In the genomic region with DNA sequence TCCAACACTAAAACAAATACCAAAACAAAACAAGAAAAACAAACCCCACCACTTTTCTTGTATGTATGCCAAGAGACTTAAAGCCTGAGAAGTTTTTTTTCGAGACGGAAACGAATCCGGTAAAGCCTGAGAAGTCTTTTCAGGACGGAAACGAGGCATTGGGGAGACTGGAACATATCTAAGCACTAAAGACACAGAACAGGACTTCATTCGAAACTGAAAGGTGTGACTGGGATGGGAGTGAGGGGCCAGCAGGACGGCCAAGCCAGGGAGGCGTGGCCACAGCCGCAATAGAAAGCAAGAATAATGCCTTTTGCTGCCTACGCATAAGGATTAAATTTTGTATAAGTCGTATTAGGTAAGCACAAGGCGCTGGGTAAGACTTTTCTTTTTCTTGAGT, we compare ENCODE assay signal across 8 mouse cellular contexts. TPM values are rescaled to one million over a fixed set of nuclear protein-coding genes. Genes with fewer than 3 reads are reported as not detected.
DNase-seq lines count a peak whose midpoint lies in the region; ATAC-seq and TF ChIP-seq lines count a peak whose summit lies in the region.

No protein-coding gene starts in this region.

- H3K4me2 ChIP-seq in heart, embryonic 12.5 days: peak overlapping the region; percentile 98
- peak overlapping the region; percentile 100 for H3K4me2 ChIP-seq in forebrain, embryonic 13.5 days
- H3K4me2 ChIP-seq in liver, embryonic 14.5 days (ENCODE audit: low read depth): peak overlapping the region; percentile 98

- no peaks in the 10 kb centered on the region for H3K27me3 ChIP-seq in heart, embryonic 12.5 days (replicated peaks)
- no peaks in the 10 kb centered on the region for H3K27me3 ChIP-seq in forebrain, embryonic 13.5 days
- no peaks in the 10 kb centered on the region for H3K27me3 ChIP-seq in liver, embryonic 14.5 days (ENCODE audit: control insufficient read depth, insufficient read depth, low read length)

- peak overlapping the region; percentile 96 for H3K4me3 ChIP-seq in heart, embryonic 12.5 days
- peak overlapping the region; percentile 95 for H3K4me3 ChIP-seq in forebrain, embryonic 13.5 days
- peak overlapping the region; percentile 94 to 97 for H3K4me3 ChIP-seq in liver, embryonic 14.5 days (ENCODE audit: insufficient read depth in 1 of 2, low read depth in 2 of 2, low read length in 2 of 2)

- no peak for TF ChIP-seq EP300 in liver, embryonic 14.5 days (IDR thresholded peaks at IDR 0.05; ENCODE audit: low read depth)

- H3K9ac ChIP-seq in heart, embryonic 12.5 days: peak overlapping the region; percentile 85
- H3K9ac ChIP-seq in forebrain, embryonic 13.5 days: peak overlapping the region; percentile 84
- H3K9ac ChIP-seq in liver, embryonic 14.5 days (replicated peaks): peak overlapping the region; percentile 93

- no peak for ATAC-seq in heart, embryonic 12.5 days (ENCODE audit: insufficient number of reproducible peaks, low FRiP score)
- no peak for ATAC-seq in forebrain, embryonic 13.5 days
- ATAC-seq in liver, embryonic 14.5 days (ENCODE audit: insufficient read depth): no peak

- no peak for DNase-seq in heart, adult 11 months
- peak; percentile 54 for DNase-seq in CD4-positive helper T cell, adult 2 months (ENCODE audit: low read depth, low spot score)
- DNase-seq in liver, embryonic 14.5 days (ENCODE audit: low read depth in 3 of 3, low spot score in 3 of 3): no peak
- DNase-seq in layer of hippocampus, adult 8-10 months (ENCODE audit: low spot score in 2 of 2): no peak
- no peak for DNase-seq in testis, postnatal 14 days (ENCODE audit: low spot score)
- no peak for DNase-seq in embryo, embryonic 10.5 days (ENCODE audit: low spot score)

- TF ChIP-seq CTCF in liver, embryonic 14.5 days (IDR thresholded peaks at IDR 0.05; ENCODE audit: low read depth): no peak

- WGBS in heart, embryonic 12.5 days: 7% methylated on average over 13 of the region's 13 CpGs
- 10% methylated on average over 13 of the region's 13 CpGs for WGBS in forebrain, embryonic 13.5 days
- WGBS in liver, embryonic 14.5 days (ENCODE audit: insufficient replicate concordance): 5% methylated on average over 13 of the region's 13 CpGs

- peaks cover 27% of the 10 kb centered on the region for H3K36me3 ChIP-seq in heart, embryonic 12.5 days
- H3K36me3 ChIP-seq in forebrain, embryonic 13.5 days (ENCODE audit: poor library complexity, severe bottlenecking): peaks cover 34% of the 10 kb centered on the region
- H3K36me3 ChIP-seq in liver, embryonic 14.5 days (replicated peaks; ENCODE audit: control insufficient read depth, insufficient read depth, low read depth): peaks cover 4% of the 10 kb centered on the region; the same call in 1 of the 2 replicates

- H3K9me3 ChIP-seq in heart, embryonic 12.5 days (replicated peaks): no peaks in the 10 kb centered on the region
- no peaks in the 10 kb centered on the region for H3K9me3 ChIP-seq in forebrain, embryonic 13.5 days (replicated peaks)
- no peaks in the 10 kb centered on the region for H3K9me3 ChIP-seq in liver, embryonic 14.5 days (ENCODE audit: control insufficient read depth, low read length)

- H3K27ac ChIP-seq in heart, embryonic 12.5 days (ENCODE audit: poor library complexity, severe bottlenecking): peak overlapping the region; percentile 94
- H3K27ac ChIP-seq in forebrain, embryonic 13.5 days: peak overlapping the region; percentile 82
- H3K27ac ChIP-seq in liver, embryonic 14.5 days: peak overlapping the region; percentile 52

- H3K4me1 ChIP-seq in heart, embryonic 12.5 days (replicated peaks): peaks cover 32% of the 10 kb centered on the region
- H3K4me1 ChIP-seq in forebrain, embryonic 13.5 days: peaks cover 42% of the 10 kb centered on the region
- peaks cover 2 to 17% of the 10 kb centered on the region in 2 experiments; a peak in 2 of 4 replicates for H3K4me1 ChIP-seq in liver, embryonic 14.5 days (replicated peaks; ENCODE audit: control insufficient read depth in 2 of 2, insufficient read depth in 2 of 2, low read length in 1 of 2)

RNA-seq across cellular contexts. Expression of a gene that starts 0.8 kb away (rescaled TPM):
- 18.7 and 19.4 TPM in 2 replicates for polyA plus RNA-seq in heart, embryonic 12.5 days (2016; fragmentation: Nextera tagmentation; extraction: Ambion mirVana)
- polyA plus RNA-seq in forebrain, embryonic 13.5 days (2015; fragmentation: Nextera tagmentation; extraction: Ambion mirVana): 15.0 and 15.4 TPM in 2 replicates
- polyA plus RNA-seq in liver, embryonic 14.5 days (2012; rRNA removed): 7.0 TPM in 2 replicates
- 2.3 and 2.6 TPM in 2 replicates for polyA plus RNA-seq in liver, embryonic 14.5 days (2014; fragmentation: Nextera tagmentation; extraction: Ambion mirVana)
- total RNA-seq in layer of hippocampus, adult 8-10 months (2022): 10 to 100 TPM; 23.2 to 32.3 (median 30.1) TPM

RNA-seq across cellular contexts. Expression of a gene that starts 1.1 kb away (rescaled TPM):
- 362 and 384 TPM in 2 replicates for polyA plus RNA-seq in heart, embryonic 12.5 days (2016; fragmentation: Nextera tagmentation; extraction: Ambion mirVana)
- polyA plus RNA-seq in forebrain, embryonic 13.5 days (2015; fragmentation: Nextera tagmentation; extraction: Ambion mirVana): 533 and 604 TPM in 2 replicates
- 203 and 296 TPM in 2 replicates for polyA plus RNA-seq in liver, embryonic 14.5 days (2012; rRNA removed)
- 264 and 272 TPM in 2 replicates for polyA plus RNA-seq in liver, embryonic 14.5 days (2014; fragmentation: Nextera tagmentation; extraction: Ambion mirVana)
- 100 to 1,000 TPM; 231 to 321 (median 276) TPM for total RNA-seq in layer of hippocampus, adult 8-10 months (2022)

RNA-seq across cellular contexts. Expression of a gene that starts 8.1 kb away (rescaled TPM):
- 43.4 and 44.3 TPM in 2 replicates for polyA plus RNA-seq in heart, embryonic 12.5 days (2016; fragmentation: Nextera tagmentation; extraction: Ambion mirVana)
- polyA plus RNA-seq in forebrain, embryonic 13.5 days (2015; fragmentation: Nextera tagmentation; extraction: Ambion mirVana): 64.8 and 68.3 TPM in 2 replicates
- polyA plus RNA-seq in liver, embryonic 14.5 days (2012; rRNA removed): 8.0 and 12.5 TPM in 2 replicates
- 26.5 and 27.1 TPM in 2 replicates for polyA plus RNA-seq in liver, embryonic 14.5 days (2014; fragmentation: Nextera tagmentation; extraction: Ambion mirVana)
- total RNA-seq in layer of hippocampus, adult 8-10 months (2022): 10 to 100 TPM; 31.2 to 32.2 (median 31.6) TPM
